Mouse (Mus musculus) left cerebral cortex, postnatal 10 days (tissue): ENCODE data around the gene Rabl3. TPM values are rescaled to one million over a fixed set of nuclear protein-coding genes. Genes with fewer than 3 reads are reported as not detected.

Experiments used
- DNase-seq, 2 experiments: peaks; one replicate each; pipeline ENCODE4 v3.0.0; 2021 to 2022; ENCODE audit warnings: low spot score in 2 of 2, mixed read lengths in 1 of 2; ENCODE audit errors: extremely low spot score in 1 of 2
- intact Hi-C: fragments of 180-260 bp; cut with DNase I; formaldehyde crosslinking; loops from one replicate; pipeline ENCODE4 v1.15.1; 2025
- total RNA-seq, 2 experiments: library from RNA; stranded (reverse); gene quantifications; 2 replicates each; pipeline ENCODE4 v1.2.3; 2021

Rabl3 gene
- total RNA-seq, 2 experiments from 2014 or later: 8.8 to 9.4 TPM

GRCm38 (mm10) chr16:37539240-37539610, 460 bp upstream of the Rabl3 start:
- DNase-seq: no peak
- intact Hi-C loops: no loop called here

DNA sequence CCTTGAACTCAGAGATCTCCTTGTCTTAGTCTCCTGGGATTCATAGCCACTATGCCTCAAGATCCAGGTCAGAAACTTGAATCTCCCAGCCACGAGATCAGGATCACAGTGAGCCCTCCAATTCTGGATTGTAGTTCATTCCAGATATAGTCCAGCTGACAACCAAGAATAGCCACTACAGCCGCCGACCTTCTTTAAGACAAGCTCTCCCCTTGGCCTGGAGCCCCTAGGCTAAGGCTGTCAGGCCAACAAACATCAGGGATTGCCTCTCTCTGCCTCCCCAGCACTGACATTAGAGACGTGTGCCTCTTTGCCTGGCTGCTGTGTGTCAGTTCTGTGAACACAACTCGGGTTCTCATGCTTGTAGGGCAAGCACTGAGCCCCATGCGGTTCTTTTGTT, 1.1 kb downstream of the Rabl3 start:
- intact Hi-C loops: no loop called here

GRCm38 (mm10) chr16:37546312-37546711, 6.6 kb downstream of the Rabl3 start:
- intact Hi-C loops: no loop called here
- no peak for DNase-seq

More for the DNA sequence above, 1.1 kb downstream of the Rabl3 start:
- no peak for DNase-seq

DNA sequence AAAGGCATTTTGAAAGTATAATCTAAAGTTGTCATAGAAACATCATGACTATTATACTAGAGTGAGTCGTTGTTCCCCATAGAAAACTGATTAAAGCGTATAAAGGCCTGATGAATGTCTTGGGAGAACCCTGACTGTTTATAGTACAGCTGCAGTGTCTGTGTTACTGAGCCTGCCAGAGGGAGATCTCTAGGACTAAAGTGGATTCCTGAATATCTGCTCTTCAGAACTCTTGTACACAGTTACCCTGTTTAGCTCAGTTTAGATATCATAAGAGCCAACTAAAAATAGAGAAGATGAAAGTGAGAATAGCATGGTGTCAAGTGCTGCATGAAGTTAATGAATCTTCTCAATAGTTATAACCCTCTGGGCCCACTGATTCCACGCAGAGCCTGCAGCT, 10.6 kb downstream of the Rabl3 start:
- intact Hi-C loops: no loop called here
- no peak for DNase-seq

DNA sequence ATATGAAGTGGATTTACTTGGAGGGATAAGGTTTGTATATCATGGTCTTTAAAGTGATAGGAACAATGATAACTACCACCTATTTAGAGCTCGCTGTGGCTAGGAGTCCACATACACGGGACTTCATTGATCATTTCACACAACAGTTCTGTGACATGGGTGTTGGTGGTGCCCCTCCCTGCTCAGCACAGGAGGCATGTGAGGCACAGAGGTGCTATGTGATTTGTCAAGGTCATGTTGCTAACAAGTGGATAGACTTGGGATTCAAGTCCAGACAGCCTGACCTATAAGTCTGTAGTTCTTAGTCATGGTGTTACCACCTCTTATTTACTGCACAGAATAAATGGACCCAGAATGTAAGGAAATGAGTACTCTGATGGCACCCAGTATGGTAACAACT, 11.3 kb downstream of the Rabl3 start:
- DNase-seq: no peak
- intact Hi-C loops: no loop called here

DNA sequence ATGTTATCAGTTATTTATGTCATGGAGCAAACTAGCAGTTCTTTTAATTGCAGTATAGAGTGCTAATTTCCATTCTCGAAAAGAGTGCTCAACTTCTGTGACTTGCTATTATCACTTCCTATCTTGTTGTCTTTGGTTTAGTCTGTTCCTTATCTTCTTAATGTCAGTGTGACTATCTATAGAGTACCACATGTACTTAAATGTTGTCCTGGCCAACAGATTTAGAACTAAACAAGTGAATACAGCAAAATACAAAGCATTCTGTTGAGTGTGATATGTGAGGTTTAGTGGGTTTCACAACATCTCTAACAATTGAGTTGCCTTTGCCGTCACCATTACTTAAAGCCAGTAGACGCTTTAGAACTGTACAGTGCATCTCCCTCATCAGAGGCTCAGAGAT, 13.1 kb downstream of the Rabl3 start:
- intact Hi-C loops: no loop called here
- no peak for DNase-seq

- DNase-seq: no peak
- intact Hi-C loops: loop anchor here (10.0 kb wide), 1 partner anchor 92 kb away; the partner anchor contains the start of gene Ndufb4
These were observed 22.7 kb downstream of the Rabl3 start for GRCm38 (mm10) chr16:37562414-37562813.

- intact Hi-C loops: loop anchor here (10.0 kb wide), 1 partner anchor 92 kb away; the partner anchor contains the start of gene Ndufb4
- DNase-seq: peak in 1 of 2 experiments; percentile 27
These were observed 23.3 kb downstream of the Rabl3 start for GRCm38 (mm10) chr16:37562961-37563360.

GRCm38 (mm10) chr16:37565117-37565516, 25.4 kb downstream of the Rabl3 start:
- DNase-seq: no peak
- intact Hi-C loops: loop anchor here (10.0 kb wide), 1 partner anchor 90 kb away; the partner anchor contains the start of gene Ndufb4

DNA sequence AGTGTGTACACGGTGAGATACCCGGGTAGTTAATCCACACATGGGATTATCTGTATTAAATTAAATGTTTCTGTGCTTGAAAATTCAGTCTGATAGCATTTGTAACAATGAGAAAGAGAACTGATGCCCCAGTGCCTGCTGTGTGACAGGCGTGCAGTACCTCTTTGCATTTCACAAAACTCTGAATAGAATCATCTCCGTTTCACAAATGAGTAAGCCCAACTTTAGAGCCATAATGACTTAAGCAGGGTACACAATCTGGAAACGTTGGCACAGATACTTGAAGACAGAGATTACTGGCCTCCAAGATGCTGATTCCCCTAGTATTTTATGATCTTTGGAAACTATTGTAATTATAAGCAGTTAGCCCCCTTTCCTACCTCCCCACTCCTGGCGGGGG, 26.4 kb downstream of the Rabl3 start:
- peak in 1 of 2 experiments; percentile 20 for DNase-seq
- intact Hi-C loops: loop anchor here (10.0 kb wide), 1 partner anchor 89 kb away; the partner anchor contains the start of gene Ndufb4

DNA sequence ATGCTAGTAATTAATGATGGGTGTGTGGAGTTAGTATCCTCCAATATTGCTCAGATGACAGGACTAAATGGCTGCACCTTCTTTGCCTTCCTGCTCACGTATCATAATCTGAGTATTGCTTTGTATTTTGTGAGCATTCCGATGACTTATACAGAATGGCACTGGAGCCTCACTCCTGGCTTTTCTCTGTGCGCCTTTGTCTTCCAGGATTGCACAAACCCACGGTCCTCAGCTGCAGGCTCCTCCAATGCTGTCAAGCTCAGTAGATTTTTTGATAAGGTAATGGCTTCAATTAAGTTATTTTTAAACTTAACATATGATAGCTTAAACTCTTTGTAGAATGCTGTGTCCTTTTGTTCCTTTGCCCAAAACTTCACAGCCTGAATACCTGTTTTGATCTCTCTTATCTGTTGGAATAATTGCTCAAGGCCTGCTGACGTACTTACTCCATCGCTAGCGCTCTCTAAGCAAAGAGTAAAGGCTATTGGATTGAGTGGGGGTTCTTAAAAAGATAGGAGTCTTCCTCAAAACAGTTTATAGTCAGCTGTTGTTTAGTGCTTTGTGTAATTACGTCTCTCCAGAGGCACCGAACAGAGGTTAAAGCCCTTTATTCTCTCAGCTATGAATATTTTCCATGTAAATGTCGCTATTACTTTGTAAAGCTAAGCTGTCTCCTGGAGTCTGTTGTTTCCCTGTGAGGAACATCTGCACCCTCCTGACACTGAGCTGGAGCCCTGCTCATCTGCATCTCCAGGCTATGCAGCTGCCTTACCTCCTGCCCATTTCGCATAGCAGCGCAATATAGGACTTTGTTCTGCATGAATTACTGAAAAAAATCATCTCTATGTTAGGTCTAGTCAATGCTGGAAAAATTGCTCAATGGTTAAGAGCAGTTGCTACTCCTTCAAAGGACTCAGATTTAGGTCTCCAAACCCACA, 27.7 kb downstream of the Rabl3 start:
- DNase-seq: no peak
- intact Hi-C loops: loop anchor here (10.0 kb wide), 1 partner anchor 87 kb away; the partner anchor contains the start of gene Ndufb4

- DNase-seq: no peak
- intact Hi-C loops: no loop called here
These were observed 31.9 kb downstream of the Rabl3 start for GRCm38 (mm10) chr16:37571554-37571953.

- DNase-seq: no peak
- intact Hi-C loops: no loop called here
These were observed 32.6 kb downstream of the Rabl3 start for GRCm38 (mm10) chr16:37572117-37572754.

DNA sequence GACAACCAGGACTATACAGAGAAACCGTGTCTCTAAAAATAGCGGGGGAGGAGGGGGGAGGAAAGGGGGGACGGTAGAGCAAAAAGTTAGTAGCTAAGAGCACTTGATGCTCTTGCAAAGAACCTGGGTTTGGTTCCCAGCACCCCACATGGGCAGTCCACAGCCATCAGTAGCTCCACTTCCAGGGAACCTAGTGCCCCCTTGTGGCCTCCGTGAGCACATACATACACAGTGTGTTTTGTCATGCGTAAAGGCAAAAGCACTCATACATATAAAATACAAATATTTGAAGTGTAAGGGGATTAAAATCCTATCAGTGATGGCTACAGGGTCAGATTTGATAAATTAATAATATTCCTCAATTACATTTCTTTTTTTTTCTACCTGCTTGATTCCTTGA, 33.4 kb downstream of the Rabl3 start:
- intact Hi-C loops: no loop called here
- DNase-seq: no peak

DNA sequence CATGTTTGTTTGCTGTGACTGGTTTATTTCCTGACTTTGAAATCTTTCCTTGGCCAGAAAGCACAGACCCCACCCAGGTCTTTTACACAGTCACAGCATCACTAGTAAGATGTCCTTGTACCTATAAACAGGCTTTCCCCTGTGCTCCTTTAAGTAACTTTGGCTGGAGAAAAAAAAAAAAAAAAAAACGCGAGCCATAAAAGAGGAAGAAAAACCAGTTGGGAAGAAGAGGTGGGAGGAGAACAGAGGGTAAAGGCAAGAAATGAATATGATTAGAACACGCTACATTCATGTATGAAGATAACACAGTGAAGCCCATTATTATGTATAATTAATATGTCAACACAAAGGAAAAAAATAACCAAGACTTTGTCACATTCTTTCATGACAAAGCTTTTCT, 35.6 kb downstream of the Rabl3 start:
- intact Hi-C loops: no loop called here

DNA sequence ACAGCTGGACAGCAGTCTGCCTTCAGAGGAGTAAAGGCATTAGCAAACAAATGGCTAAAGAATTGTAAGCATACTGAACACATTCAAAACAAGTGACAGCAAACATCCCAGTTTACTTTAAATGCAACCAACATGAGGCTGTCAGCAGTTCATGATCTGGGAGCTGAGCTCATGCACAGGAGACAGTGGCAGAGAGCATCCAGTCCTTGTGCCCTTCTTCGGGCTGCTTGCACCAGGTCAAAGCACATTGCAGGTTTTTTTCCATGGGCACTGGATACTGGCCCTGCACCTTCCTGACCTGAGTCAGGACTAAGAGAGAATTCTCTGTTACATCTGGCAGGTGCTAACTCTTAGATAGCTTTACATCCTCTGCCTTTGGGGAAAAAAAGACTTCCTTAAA, 39.9 kb downstream of the Rabl3 start:
- intact Hi-C loops: no loop called here
- no peak for DNase-seq

More for the DNA sequence above, 35.6 kb downstream of the Rabl3 start:
- no peak for DNase-seq

GRCm38 (mm10) chr16:37579994-37580393, 40.3 kb downstream of the Rabl3 start, which contains the start of gene Hgd:
Gene Hgd (plus strand): TSS chr16:37580153.
- no peak for DNase-seq
- intact Hi-C loops: no loop called here

DNA sequence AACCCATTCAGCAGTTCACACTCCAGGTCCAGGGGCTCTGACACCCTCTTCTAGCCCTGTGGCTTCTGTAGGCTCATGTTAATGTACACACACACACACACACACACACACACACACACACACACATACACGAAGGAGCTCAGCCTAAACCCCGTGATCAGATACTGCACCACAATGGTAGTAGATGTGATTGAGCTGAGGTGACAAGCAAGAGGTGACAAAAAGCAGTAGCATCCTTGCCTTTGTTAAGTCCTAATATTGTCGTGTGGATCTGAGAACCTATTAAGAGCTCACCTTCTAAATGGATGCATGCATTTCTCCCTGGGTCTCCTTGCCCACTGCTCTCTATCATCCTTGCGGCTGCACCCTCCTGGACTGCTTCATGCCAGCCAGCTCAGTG, 41.0 kb downstream of the Rabl3 start:
- intact Hi-C loops: no loop called here
- no peak for DNase-seq

DNA sequence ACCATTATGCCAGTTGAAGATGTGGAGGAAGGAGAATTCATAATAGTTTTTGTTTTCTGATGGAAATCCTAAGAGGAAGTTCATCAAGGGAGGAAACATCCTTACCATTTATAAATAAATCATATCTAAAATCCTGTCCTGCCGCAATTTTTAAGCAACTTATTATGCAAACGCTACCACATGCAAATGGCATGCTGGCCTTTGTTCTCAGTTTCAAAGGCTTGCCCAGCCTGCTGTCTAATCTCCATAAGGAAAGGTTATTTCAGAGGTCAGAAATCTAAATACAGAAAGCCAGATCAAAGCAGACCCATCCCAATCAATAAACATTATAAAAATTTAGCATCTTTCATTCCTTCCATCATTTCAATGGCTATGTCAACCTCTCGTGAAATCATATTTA, 42.2 kb downstream of the Rabl3 start:
- intact Hi-C loops: no loop called here
- no peak for DNase-seq

GRCm38 (mm10) chr16:37583306-37583705, 43.6 kb downstream of the Rabl3 start:
- intact Hi-C loops: no loop called here
- no peak for DNase-seq
